Comparison of ENCODE assay signal across 17 mouse cellular contexts in genomic region chr15:103523156-103523555, GRCm38 (mm10). TPM values are rescaled to one million over a fixed set of nuclear protein-coding genes. Genes with fewer than 3 reads are reported as not detected.
A peak's percentile ranks its signal among the peaks of the same experiment; 100 is the strongest.
DNase-seq lines count a peak whose midpoint lies in the region; ATAC-seq lines count a peak whose summit lies in the region.
"Had no signal": no experiment of that assay in that cellular context is flagged by ENCODE, and none has a peak within 500 bp of the region (broad histone marks: within the 10 kb centered on the region; RNA-seq: fewer than 3 reads in every experiment).

No protein-coding gene starts in this region.

- no peak overlapping the region for H3K27ac ChIP-seq in hindbrain, embryonic 11.5 days (ENCODE audit: low read depth, low read length)
- H3K27ac ChIP-seq in midbrain, embryonic 13.5 days = 0 out of 2 replicates have a peak overlapping the region, but pooled peaks have one; percentile 32
- H3K27ac ChIP-seq: embryonic facial prominence, embryonic 15.5 days; heart, adult 2 months; kidney, postnatal 0 days; limb, embryonic 10.5 days; liver, embryonic 15.5 days; macrophage had no signal

- no peak for ATAC-seq in hindbrain, embryonic 11.5 days (ENCODE audit: low FRiP score)
- no peak for ATAC-seq in midbrain, embryonic 13.5 days
- no peak for ATAC-seq in granulocyte monocyte progenitor cell, adult 5-6 weeks (replicated peaks; ENCODE audit: poor library complexity, severe bottlenecking)

- H3K9ac ChIP-seq in hindbrain, embryonic 11.5 days (ENCODE audit: low read depth, low read length) = no peak overlapping the region
- no peak overlapping the region for H3K9ac ChIP-seq in midbrain, embryonic 13.5 days (replicated peaks)
- H3K9ac ChIP-seq: embryonic facial prominence, embryonic 15.5 days; liver, embryonic 15.5 days had no signal

- peaks cover 10% of the 10 kb centered on the region for H3K4me1 ChIP-seq in hindbrain, embryonic 11.5 days (replicated peaks; ENCODE audit: control insufficient read depth, insufficient read depth, low read length)
- peaks cover 41% of the 10 kb centered on the region for H3K4me1 ChIP-seq in midbrain, embryonic 13.5 days (replicated peaks)
- H3K4me1 ChIP-seq: liver, embryonic 15.5 days had no signal

- 47% methylated on average over 3 of the region's 3 CpGs for WGBS in hindbrain, embryonic 11.5 days
- WGBS in midbrain, embryonic 13.5 days = 29% methylated on average over 3 of the region's 3 CpGs

- no peaks in the 10 kb centered on the region for H3K9me3 ChIP-seq in hindbrain, embryonic 11.5 days (ENCODE audit: control insufficient read depth, low read length)
- H3K9me3 ChIP-seq in midbrain, embryonic 13.5 days = no peaks in the 10 kb centered on the region
- H3K9me3 ChIP-seq: embryonic facial prominence, embryonic 15.5 days; limb, embryonic 10.5 days; liver, embryonic 15.5 days had no signal

- peak; percentile 51 for DNase-seq in retina, postnatal 1 day
- no peak for DNase-seq in retina, embryonic 14.5 days (ENCODE audit: low spot score)
- peak; percentile 44 for DNase-seq in hindbrain, embryonic 11.5 days (ENCODE audit: low spot score)
- DNase-seq in kidney, adult 11 months = no peak
- DNase-seq in gastrocnemius, adult 8-10 months (ENCODE audit: low spot score in 2 of 2) = no peak
- DNase-seq: heart, adult 2 months; layer of hippocampus, adult 9-11 months; right cerebral cortex, adult 18-20 months; thymus, postnatal 14 days had no signal

- H3K4me3 ChIP-seq in hindbrain, embryonic 11.5 days (ENCODE audit: low read depth, low read length) = no peak overlapping the region
- H3K4me3 ChIP-seq in midbrain, embryonic 13.5 days (replicated peaks) = no peak overlapping the region
- H3K4me3 ChIP-seq: embryonic facial prominence, embryonic 15.5 days; heart, adult 2 months; limb, embryonic 10.5 days; liver, embryonic 15.5 days had no signal

- H3K27me3 ChIP-seq in hindbrain, embryonic 11.5 days (ENCODE audit: control insufficient read depth, insufficient read depth, low read length) = no peaks in the 10 kb centered on the region
- H3K27me3 ChIP-seq in midbrain, embryonic 13.5 days = no peaks in the 10 kb centered on the region
- H3K27me3 ChIP-seq: embryonic facial prominence, embryonic 15.5 days; liver, embryonic 15.5 days had no signal

- H3K4me2 ChIP-seq in hindbrain, embryonic 11.5 days (replicated peaks; ENCODE audit: low read depth, low read length) = no peak overlapping the region
- H3K4me2 ChIP-seq in midbrain, embryonic 13.5 days (replicated peaks) = 0 out of 2 replicates have a peak overlapping the region, but pooled peaks have one; percentile 0
- H3K4me2 ChIP-seq: embryonic facial prominence, embryonic 15.5 days; liver, embryonic 15.5 days had no signal

- no peaks in the 10 kb centered on the region; the same call in 1 of the 2 replicates for H3K36me3 ChIP-seq in hindbrain, embryonic 11.5 days (ENCODE audit: control insufficient read depth, insufficient read depth, low read length)
- H3K36me3 ChIP-seq in midbrain, embryonic 13.5 days = peaks cover 58% of the 10 kb centered on the region
- H3K36me3 ChIP-seq: limb, embryonic 10.5 days; liver, embryonic 15.5 days had no signal

RNA-seq across cellular contexts. Expression of gene Ppp1r1a, which starts 14.6 kb away (rescaled TPM):
- polyA plus RNA-seq in hindbrain, embryonic 11.5 days (2014; fragmentation: Nextera tagmentation; extraction: Ambion mirVana) = 47.9 and 53.7 TPM in 2 replicates
- 84.8 and 86.8 TPM in 2 replicates for polyA plus RNA-seq in midbrain, embryonic 13.5 days (2015; fragmentation: Nextera tagmentation; extraction: Ambion mirVana)
- total RNA-seq in gastrocnemius, adult 8-10 months (2022) = 100 to 1,000 TPM in 2 of 4 experiments, 10 to 100 TPM in 2; 77.3 to 125 (median 101) TPM
- not detected in 2 replicates for total RNA-seq in granulocyte monocyte progenitor cell, adult 5-6 weeks (2014; fragmentation: Nextera tagmentation)
- not detected in 2 replicates for total RNA-seq in granulocyte monocyte progenitor cell, adult 5-6 weeks (2017)
- total RNA-seq: hematopoietic stem cell, adult 5-6 weeks had no signal

RNA-seq across cellular contexts. Expression of gene Pde1b, which starts 20.3 kb away (rescaled TPM):
- polyA plus RNA-seq in hindbrain, embryonic 11.5 days (2014; fragmentation: Nextera tagmentation; extraction: Ambion mirVana) = 38.1 and 39.0 TPM in 2 replicates
- polyA plus RNA-seq in midbrain, embryonic 13.5 days (2015; fragmentation: Nextera tagmentation; extraction: Ambion mirVana) = 67.5 and 70.8 TPM in 2 replicates
- total RNA-seq in gastrocnemius, adult 8-10 months (2022) = under 1 TPM; 0.41 to 0.52 (median 0.46) TPM
- 6.6 and 7.2 TPM in 2 replicates for total RNA-seq in granulocyte monocyte progenitor cell, adult 5-6 weeks (2014; fragmentation: Nextera tagmentation)
- total RNA-seq in granulocyte monocyte progenitor cell, adult 5-6 weeks (2017) = 2.3 and 3.3 TPM in 2 replicates

RNA-seq across cellular contexts. Expression of gene Glycam1, which starts 41.7 kb away (rescaled TPM):
- polyA plus RNA-seq in hindbrain, embryonic 11.5 days (2014; fragmentation: Nextera tagmentation; extraction: Ambion mirVana) = not detected in 2 replicates
- polyA plus RNA-seq in midbrain, embryonic 13.5 days (2015; fragmentation: Nextera tagmentation; extraction: Ambion mirVana) = not detected in 2 replicates
- not detected for total RNA-seq in gastrocnemius, adult 8-10 months (2022)
- not detected in 2 replicates for total RNA-seq in granulocyte monocyte progenitor cell, adult 5-6 weeks (2014; fragmentation: Nextera tagmentation)
- total RNA-seq in granulocyte monocyte progenitor cell, adult 5-6 weeks (2017) = not detected in 2 replicates
- total RNA-seq: heart, adult 2 months; hematopoietic stem cell, adult 5-6 weeks had no signal
- polyA plus RNA-seq: embryonic facial prominence, embryonic 15.5 days; heart, adult 2 months; kidney, postnatal 0 days; limb, embryonic 10.5 days; liver, embryonic 15.5 days; macrophage had no signal

Comparison
In these comparisons a context has a peak if more than half of its experiments do, and no peak if none do; other contexts are left out.
1. DNase-seq: peak in retina, postnatal 1 day (single experiment) and hindbrain, embryonic 11.5 days (single experiment); none in retina, embryonic 14.5 days (single experiment), kidney, adult 11 months (single experiment) and gastrocnemius, adult 8-10 months (0 of 2).
2. RNA of gene Ppp1r1a, which starts 14.6 kb away (total RNA-seq): 77.3 to 125 TPM in gastrocnemius, adult 8-10 months; not detected in granulocyte monocyte progenitor cell, adult 5-6 weeks; every median in the first group is over 10 times any median in the second.